Mouse (Mus musculus) frontal cortex, postnatal 14 days (tissue): Measurements from ENCODE around the gene Xlr.
"Not testable (repeated sequence)": the region's sequence is repeated elsewhere in the genome, so short reads cannot be mapped to it uniquely, and the experiment has no call there.

Source experiments
- DNase-seq, 2 experiments: peaks; one replicate each; pipeline ENCODE4 v3.0.0; 2022; ENCODE audit warnings: low spot score in 2 of 2

Xlr gene

DNA sequence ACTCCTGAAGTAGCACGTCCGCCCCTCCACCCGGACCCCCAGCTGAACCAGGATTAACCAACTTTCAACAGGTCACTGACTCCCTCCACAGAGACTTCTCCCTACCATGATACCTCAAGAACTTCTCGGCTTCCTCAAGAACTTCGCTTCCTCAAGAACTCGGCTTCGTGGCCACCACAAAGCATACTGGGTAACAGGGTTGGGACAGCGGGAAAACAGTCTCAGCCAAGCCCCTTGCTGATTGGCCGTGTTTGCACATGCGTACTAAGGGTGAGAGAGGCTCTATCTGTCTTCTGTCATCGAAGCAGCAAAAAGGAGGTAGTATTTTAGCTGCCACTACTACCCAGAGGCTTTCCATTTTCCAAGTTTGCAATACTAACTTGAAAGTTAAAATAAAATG is at the start of gene Xlr:
Xlr (minus strand) TSS at position 188 of the 400 bp plus-strand sequence.
- not testable (repeated sequence) for DNase-seq

DNA sequence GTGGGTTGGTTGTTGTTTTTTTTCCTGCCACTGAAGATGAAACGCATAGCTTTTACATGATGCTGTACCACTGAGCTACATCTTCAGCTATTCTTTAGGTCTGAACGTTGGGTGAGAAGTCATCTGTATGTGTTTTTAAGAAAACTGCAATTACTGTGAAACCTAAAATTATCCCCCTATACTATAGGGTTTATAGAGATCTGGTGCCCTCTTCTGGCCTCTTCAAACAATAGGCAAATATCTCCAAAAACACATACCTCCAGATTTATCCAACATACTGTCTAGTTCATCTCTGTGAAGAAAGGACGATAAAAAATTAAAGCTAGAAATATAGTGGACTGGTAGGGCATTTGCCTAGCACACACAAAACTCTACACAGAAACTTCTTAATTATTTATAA is 1.6 kb upstream of the Xlr start:
- DNase-seq: no peak

- no peak for DNase-seq
Measured at GRCm38 (mm10) chrX:53776276-53776675, 21.2 kb downstream of the Xlr start, which contains the start of gene Zfp36l3. Zfp36l3 (minus strand) TSS chrX:53776394.

GRCm38 (mm10) chrX:53757736-53758135 is 39.8 kb downstream of the Xlr start, which contains the start of gene 1700013H16Rik:
1700013H16Rik (minus strand) TSS chrX:53757831.
- no peak for DNase-seq

DNA sequence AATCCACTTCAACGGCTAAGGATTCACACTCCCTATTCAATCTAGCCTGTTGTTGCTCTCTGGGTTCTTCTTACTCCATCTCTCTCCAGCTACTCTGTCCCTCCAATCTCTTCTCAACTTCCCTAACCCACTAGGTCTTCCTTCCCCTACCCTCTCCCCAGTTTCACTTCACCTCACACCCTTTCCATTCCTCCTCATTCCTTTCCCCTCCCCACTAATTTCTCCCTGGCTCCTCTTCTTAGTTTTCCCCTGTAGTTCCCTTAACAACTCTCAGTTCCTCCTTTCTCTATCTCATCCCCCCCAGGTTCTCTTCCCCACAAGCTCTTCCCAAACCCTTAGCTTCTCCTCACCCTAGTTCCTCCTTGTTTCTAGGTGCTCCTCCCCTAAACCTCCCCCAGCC is 44.7 kb downstream of the Xlr start:
- DNase-seq: no peak

GRCm38 (mm10) chrX:53728967-53729366 is 68.5 kb downstream of the Xlr start:
- DNase-seq: no peak
